Mouse (Mus musculus) MEL (cell line): ENCODE results near the gene Hspa5.

Source experiments
- CTCF ChIP-seq, 3 experiments: IDR thresholded peaks in 2 of 3; conservative IDR thresholded peaks in 1 of 3; 2 replicates each; pipeline ENCODE4 v1.5.1; 2011 to 2012; ENCODE audit warnings: low read length in 3 of 3, low read depth in 2 of 3, mild to moderate bottlenecking in 2 of 3, improper control_type of control experiment in 1 of 3, inconsistent platforms in 1 of 3, mixed read lengths in 1 of 3, moderate library complexity in 1 of 3; ENCODE audit not compliant: control insufficient read depth in 1 of 3, insufficient read depth in 1 of 3, poor library complexity in 1 of 3, severe bottlenecking in 1 of 3
- TAL1 ChIP-seq: IDR thresholded peaks from 2 replicates; pipeline ENCODE4 v1.6.1; 2012; ENCODE audit warnings: mild to moderate bottlenecking, inconsistent platforms, low read length, moderate library complexity, mixed read lengths

- peak in 1 of 3 experiments; percentile 40; a peak in 3 of 6 replicates for TF ChIP-seq CTCF (IDR thresholded peaks at IDR 0.05 in 2 of 3, conservative IDR thresholded peaks at IDR 0.05 in 1 of 3; ENCODE audit: control insufficient read depth in 1 of 3, insufficient read depth in 1 of 3, low read depth in 2 of 3, low read length in 3 of 3, poor library complexity in 1 of 3, severe bottlenecking in 1 of 3)
- peak; percentile 93 for TF ChIP-seq TAL1
Observed at GRCm38 (mm10) chr2:34783064-34784020, 11.6 kb downstream of the Hspa5 start.
